Comparison of ENCODE assay signal across 31 mouse cellular contexts in genomic region chr6:143030521-143030920, GRCm38 (mm10).
"Had no signal": no experiment of that assay in that cellular context is flagged by ENCODE, and none has a peak within 500 bp of the region (broad histone marks: within the 10 kb centered on the region; RNA-seq: fewer than 3 reads in every experiment).

No protein-coding gene starts in this region.

- ATAC-seq: liver, embryonic 12.5 days; liver, postnatal 0 days; lung, postnatal 0 days; midbrain, embryonic 13.5 days; midbrain, embryonic 15.5 days; midbrain, embryonic 16.5 days had no signal

- H3K27ac ChIP-seq: limb, embryonic 10.5 days; limb, embryonic 12.5 days; limb, embryonic 13.5 days; limb, embryonic 15.5 days; liver, embryonic 12.5 days; liver, embryonic 13.5 days; liver, embryonic 14.5 days; liver, embryonic 15.5 days; lung, embryonic 15.5 days; macrophage; midbrain, embryonic 10.5 days; midbrain, embryonic 12.5 days; midbrain, embryonic 13.5 days; midbrain, embryonic 15.5 days; neural tube, embryonic 12.5 days had no signal

- DNase-seq: left cerebral cortex, postnatal 4 days; liver; liver, embryonic 13.5 days; liver, postnatal 0 days; lung, adult 18-20 months; lung, adult 2 months; lung, embryonic 14.5 days; lung, postnatal 10 days; lung, postnatal 14 days; lung, postnatal 36 days; lung, postnatal 4 days; midbrain, embryonic 14.5 days had no signal

- H3K9me3 ChIP-seq: limb, embryonic 10.5 days; limb, embryonic 12.5 days; limb, embryonic 13.5 days; limb, embryonic 15.5 days; liver, embryonic 12.5 days; liver, embryonic 13.5 days; liver, embryonic 15.5 days; lung, embryonic 15.5 days; megakaryocyte, embryonic 14.5 days; midbrain, embryonic 10.5 days; midbrain, embryonic 12.5 days; midbrain, embryonic 13.5 days; midbrain, embryonic 15.5 days; neural tube, embryonic 12.5 days had no signal

- H3K4me3 ChIP-seq: limb, embryonic 10.5 days; limb, embryonic 12.5 days; limb, embryonic 13.5 days; limb, embryonic 15.5 days; liver, embryonic 12.5 days; liver, embryonic 13.5 days; liver, embryonic 15.5 days; lung, embryonic 15.5 days; megakaryocyte, embryonic 14.5 days; midbrain, embryonic 10.5 days; midbrain, embryonic 12.5 days; midbrain, embryonic 13.5 days; midbrain, embryonic 15.5 days; myocyte; neural tube, embryonic 12.5 days had no signal

- H3K4me2 ChIP-seq: limb, embryonic 12.5 days; limb, embryonic 13.5 days; limb, embryonic 15.5 days; liver, embryonic 11.5 days; liver, embryonic 12.5 days; liver, embryonic 13.5 days; liver, embryonic 15.5 days; lung, embryonic 14.5 days; lung, embryonic 15.5 days; midbrain, embryonic 12.5 days; midbrain, embryonic 13.5 days; midbrain, embryonic 15.5 days; neural tube, embryonic 12.5 days had no signal

- H3K9ac ChIP-seq: limb, embryonic 12.5 days; limb, embryonic 13.5 days; limb, embryonic 15.5 days; liver, embryonic 12.5 days; liver, embryonic 13.5 days; liver, embryonic 14.5 days; liver, embryonic 15.5 days; liver, postnatal 0 days; lung, embryonic 14.5 days; lung, embryonic 15.5 days; midbrain, embryonic 12.5 days; midbrain, embryonic 13.5 days; midbrain, embryonic 15.5 days; neural tube, embryonic 12.5 days had no signal

- H3K4me1 ChIP-seq: limb, embryonic 10.5 days; limb, embryonic 12.5 days; limb, embryonic 13.5 days; limb, embryonic 15.5 days; liver, embryonic 12.5 days; liver, embryonic 13.5 days; liver, embryonic 15.5 days; lung, embryonic 15.5 days; megakaryocyte, embryonic 14.5 days; midbrain, embryonic 10.5 days; midbrain, embryonic 12.5 days; midbrain, embryonic 13.5 days; midbrain, embryonic 15.5 days; neural tube, embryonic 12.5 days had no signal

- H3K27me3 ChIP-seq: limb, embryonic 12.5 days; limb, embryonic 13.5 days; limb, embryonic 15.5 days; liver, embryonic 12.5 days; liver, embryonic 13.5 days; liver, embryonic 15.5 days; lung, embryonic 15.5 days; megakaryocyte, embryonic 14.5 days; midbrain, embryonic 12.5 days; midbrain, embryonic 13.5 days; midbrain, embryonic 15.5 days; neural tube, embryonic 12.5 days had no signal
